Mouse (Mus musculus) G1E (cell line): Measurements from ENCODE around the gene Kdelc1.

Experiments used
- CTCF ChIP-seq: IDR thresholded peaks from 2 replicates; pipeline ENCODE4 v1.5.1; 2012; ENCODE audit warnings: low read depth, low read length, inconsistent platforms, mixed read lengths
- GATA1 ChIP-seq: IDR thresholded peaks from 2 replicates; pipeline ENCODE4 v1.6.1; 2012; ENCODE audit warnings: borderline replicate concordance, low read length, inconsistent platforms, mixed read lengths
- GATA2 ChIP-seq: IDR thresholded peaks from 2 replicates; pipeline ENCODE4 v1.6.1; 2012; ENCODE audit warnings: low read depth, low read length, inconsistent platforms, borderline replicate concordance

DNA sequence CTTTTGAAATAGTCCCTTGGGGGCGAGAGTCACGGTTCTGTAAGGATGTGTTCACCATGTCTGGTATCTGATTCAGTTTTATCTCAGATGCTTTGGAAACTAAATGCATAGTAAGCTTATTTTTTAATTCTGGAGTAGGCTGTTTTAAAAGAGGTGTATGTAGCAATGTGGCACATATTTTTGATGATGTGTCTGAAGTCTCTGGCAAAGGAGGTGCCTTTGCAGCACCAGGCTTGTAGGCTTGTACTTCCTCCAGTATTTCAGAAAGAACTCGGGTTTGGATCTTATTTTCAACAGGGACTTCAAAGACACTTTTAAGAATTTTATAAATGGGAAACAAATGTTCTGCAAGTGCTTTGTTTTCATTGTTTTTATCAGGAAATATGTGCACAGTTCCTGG, 60.8 kb downstream of the Kdelc1 start:
- TF ChIP-seq CTCF, result no peak
- no peak for TF ChIP-seq GATA1
- no peak for TF ChIP-seq GATA2
